Mouse (Mus musculus) monocyte, adult 5-6 weeks (primary cell): ENCODE results near the gene Cops9. TPM values are rescaled to one million over a fixed set of nuclear protein-coding genes. Genes with fewer than 3 reads are reported as not detected.

ENCODE experiments used
- ATAC-seq: fragments of 153-309, 156-312 bp; replicated peaks from 2 replicates; pipeline ENCODE4 v1.8.0; 2017; ENCODE audit warnings: mild to moderate bottlenecking; ENCODE audit not compliant: low TSS enrichment, insufficient number of reproducible peaks, severe bottlenecking, poor library complexity, low FRiP score
- total RNA-seq: library from RNA; stranded (forward); fragments of 200-1000, 200-491, 200-594 nt; gene quantifications from 3 replicates; pipeline ENCODE4 v1.2.3, GENCODE M21; 2017

Cops9 gene
- total RNA-seq = 57.2 to 123 TPM (median 99.5 TPM) in 3 replicates

DNA sequence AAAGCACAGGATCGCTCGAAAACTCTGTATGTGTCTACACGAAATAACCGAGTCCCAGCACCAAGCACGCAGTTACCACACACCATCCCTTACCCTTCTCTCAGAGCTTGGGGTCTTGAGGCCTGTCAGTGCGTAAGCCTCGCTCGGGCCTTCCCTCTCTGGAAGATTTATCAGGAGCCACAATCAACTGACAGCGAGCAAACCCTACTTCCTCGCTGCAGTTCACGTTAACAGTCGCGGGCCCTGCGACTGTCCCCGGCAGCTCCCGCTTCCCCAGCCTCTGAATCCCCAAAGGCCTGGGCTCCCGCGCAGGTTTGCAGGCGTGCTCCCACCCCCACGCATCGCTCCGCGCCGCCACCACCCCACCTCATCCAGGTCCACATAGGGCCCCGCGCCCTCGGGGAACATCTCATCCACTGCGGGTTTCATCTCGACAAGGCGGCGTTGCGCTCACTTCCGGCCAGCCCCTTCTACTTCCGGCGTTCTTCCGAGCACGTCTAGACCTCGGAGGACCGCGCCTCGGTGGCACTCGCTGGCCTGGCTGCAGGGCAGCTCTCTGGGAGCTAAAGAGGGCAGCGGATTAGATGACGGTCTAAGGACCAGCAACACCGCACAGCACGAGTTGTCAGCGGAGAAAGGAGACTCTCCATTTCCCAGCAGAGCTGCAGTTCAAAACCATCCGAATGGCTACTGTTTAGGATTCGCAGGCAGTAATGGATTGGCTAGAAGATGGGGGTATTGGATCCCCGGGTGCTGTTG is at the start of gene Cops9:
TSS of gene Cops9 (minus strand) at position 472 of the 759 bp plus-strand sequence.
- ATAC-seq = peak; percentile 87

GRCm38 (mm10) chr1:92691166-92691844 is 49.5 kb upstream of the Cops9 start:
- ATAC-seq = no peak

- no peak for ATAC-seq
Measured at GRCm38 (mm10) chr1:92686994-92687393, 45.2 kb upstream of the Cops9 start.

DNA sequence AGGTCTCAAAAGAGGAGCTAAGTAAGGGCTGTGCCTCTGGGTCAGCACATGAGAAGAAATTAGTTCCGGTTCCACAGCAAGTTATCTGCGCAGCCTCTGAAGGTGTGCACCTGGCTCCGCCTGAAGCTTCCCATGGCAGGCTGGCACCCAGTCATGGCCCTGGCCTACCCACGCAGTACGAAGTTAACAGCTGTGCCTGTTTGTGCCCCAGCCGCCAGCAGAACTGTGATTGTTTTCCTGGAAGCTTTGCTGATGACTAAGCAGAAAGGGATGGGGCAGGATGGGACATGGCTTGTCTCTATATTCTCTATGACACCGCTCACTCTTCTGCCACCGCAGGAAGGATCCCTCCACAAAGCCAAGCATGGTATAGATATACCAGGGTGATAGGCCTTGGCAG is 41.4 kb upstream of the Cops9 start:
- ATAC-seq = no peak

DNA sequence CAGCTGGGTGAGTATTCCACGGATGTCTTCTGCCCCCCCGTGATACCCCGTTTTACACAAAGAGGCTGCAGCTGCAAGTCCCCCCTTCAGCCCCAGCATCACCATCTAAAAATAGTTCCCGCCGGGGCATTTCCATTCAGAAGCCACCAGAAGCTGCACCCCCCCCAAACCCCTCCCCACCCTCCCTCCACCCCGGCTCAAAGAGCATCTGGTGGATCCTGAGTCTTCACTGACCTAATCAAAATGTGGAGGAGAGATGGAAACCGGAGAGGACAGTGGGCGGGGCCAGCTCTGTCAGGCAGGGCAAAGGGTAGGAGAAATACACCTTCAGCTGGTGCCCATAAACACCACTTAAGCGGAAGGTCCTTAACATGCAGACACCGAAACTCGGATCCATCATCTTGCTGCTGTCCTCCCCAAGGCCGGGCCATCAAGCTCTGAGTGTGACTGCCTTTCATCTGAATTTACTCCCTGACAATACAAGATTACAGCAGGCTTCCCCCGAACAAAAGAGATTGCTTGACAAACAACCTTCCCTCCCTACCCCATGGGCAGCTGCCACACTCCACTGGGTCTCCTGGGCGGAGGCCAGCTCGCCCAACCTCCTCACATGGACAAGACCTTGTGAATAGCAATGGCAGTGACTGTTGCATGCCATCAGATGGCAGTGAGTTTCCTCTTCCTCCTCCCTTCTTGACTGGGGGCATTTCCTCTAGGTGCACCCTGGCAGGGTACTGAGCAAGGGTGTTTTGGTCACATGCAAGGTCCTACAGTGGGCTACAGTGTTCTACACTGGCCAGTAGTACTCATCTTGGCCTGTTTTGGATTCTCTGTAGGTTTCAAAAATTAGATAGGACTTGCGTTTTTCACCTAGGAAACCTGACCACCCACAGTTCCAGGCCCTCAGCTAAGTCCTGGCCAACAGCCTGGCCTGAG is 39.2 kb upstream of the Cops9 start:
- ATAC-seq = no peak

- ATAC-seq = no peak
Measured at GRCm38 (mm10) chr1:92678757-92679156, 37.0 kb upstream of the Cops9 start.

DNA sequence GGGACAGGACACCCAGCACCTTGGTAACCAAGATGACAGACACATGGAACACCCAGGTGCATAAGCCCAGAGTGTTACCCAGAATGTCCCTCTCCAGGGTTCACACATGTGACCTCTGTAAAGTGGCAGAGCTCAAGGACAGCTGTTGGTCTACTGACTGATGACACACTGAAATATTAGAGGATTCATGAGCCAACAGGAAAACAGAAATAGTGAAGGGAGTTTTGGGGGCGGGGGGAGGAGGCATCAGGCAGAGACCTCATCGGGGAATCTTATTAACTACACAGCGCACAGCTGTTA is 34.8 kb upstream of the Cops9 start:
- ATAC-seq = no peak

- peak; percentile 76 for ATAC-seq
Measured at GRCm38 (mm10) chr1:92675932-92676675, 34.3 kb upstream of the Cops9 start.

DNA sequence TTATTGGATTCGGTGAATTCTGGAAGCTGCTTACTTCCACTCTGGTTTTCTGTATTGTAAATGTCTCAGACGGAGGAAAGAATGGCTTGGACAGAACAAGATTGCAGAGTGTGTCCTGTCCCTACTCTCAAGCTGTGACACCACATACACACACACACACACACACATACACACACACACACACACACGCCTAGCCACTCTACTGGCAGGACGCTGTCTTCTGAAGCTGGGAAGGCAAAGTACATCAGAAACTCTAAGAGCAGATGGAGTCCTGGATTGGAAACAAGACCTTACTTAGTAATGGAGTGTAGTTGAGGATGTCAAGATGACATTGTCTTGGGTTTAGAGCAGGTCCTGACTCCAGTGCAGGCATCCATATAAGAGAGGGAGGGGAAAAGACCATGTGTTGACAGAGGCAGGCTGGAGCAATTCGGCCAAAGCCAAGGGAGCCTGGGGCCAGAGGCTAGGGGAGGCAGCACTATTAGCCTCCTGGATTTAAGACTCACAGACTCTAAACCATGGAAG is 31.5 kb upstream of the Cops9 start:
- no peak for ATAC-seq

DNA sequence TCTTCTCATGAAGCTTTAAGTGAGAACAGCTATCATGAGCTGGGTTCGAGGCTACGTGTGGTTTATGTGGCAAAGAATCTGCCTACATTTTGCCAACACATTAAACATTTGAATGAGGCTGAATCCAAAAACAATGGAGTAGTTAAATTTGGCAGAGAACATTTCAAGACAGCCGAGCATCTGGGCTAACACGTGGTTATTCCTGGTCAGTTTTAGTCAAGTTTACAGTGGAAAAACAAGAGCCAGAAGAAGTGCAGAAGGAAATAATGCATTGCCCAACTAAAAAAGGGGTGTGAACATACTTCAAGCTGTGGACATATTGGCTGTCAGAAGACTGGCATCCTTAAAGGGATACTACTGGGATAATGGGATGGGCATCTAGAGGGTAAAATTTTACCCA is 29.5 kb upstream of the Cops9 start:
- no peak for ATAC-seq

GRCm38 (mm10) chr1:92669430-92669829 is 27.6 kb upstream of the Cops9 start:
- no peak for ATAC-seq

DNA sequence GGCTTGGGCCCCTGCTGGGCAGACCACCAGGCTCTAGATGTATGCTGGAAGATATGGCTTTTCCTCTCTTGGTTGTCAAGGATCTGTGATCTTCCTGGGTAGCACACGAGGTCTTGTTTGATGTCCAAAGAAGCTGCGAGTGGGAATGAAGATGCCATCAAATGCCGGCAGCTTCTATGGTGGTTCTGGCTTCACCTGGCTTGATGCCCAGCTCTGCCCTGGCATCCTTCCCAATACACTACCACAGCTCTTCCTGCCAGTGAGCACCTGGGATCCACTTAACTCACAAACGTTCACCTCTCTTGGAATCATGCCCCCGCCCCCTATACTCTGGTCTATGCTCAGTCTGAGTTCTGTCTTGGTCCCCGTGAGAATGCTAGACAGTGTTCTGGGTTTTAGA is 25.3 kb upstream of the Cops9 start:
- no peak for ATAC-seq

DNA sequence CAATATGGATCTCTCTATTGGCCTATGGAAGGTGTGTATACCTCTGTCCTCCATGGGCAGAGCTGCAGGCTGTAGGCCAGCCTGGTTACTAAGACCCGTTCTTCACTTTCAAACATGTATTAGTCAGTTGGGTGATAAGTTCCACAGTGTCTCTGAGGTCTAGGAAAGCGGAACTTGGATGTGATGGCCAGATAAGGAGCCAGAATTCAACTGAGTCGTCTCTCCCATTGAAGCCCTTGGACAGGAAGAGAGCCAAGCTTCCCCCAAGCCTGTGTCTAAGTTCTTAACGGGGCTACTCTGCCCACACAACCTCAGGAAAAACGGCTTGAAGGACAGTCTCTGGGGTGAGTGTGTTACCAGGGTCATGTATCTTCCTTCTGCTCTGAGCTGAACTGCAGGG is 17.6 kb upstream of the Cops9 start:
- no peak for ATAC-seq

GRCm38 (mm10) chr1:92657025-92657820 is 15.4 kb upstream of the Cops9 start:
- ATAC-seq = no peak

DNA sequence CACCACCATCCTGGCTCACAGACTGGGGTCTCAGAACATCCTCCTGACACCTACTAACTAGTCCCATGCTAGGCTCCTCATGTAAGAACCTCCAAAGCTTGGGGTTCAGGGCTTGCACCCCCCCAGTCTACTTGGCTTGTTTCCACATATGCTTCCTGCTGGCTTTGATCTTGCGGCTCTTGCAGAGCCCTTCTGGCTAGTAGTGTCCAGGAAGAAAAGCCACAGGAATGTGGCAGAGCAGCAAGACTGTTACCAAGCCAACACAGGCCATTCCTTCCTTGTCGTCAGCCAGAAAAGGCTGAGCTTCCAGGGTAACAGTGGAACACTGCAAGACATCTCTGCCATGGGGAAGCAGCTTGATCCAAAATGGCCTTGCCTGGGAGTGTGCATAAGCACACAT is 12.9 kb upstream of the Cops9 start:
- ATAC-seq = no peak

- no peak for ATAC-seq
Measured at GRCm38 (mm10) chr1:92653179-92653578, 11.4 kb upstream of the Cops9 start.

DNA sequence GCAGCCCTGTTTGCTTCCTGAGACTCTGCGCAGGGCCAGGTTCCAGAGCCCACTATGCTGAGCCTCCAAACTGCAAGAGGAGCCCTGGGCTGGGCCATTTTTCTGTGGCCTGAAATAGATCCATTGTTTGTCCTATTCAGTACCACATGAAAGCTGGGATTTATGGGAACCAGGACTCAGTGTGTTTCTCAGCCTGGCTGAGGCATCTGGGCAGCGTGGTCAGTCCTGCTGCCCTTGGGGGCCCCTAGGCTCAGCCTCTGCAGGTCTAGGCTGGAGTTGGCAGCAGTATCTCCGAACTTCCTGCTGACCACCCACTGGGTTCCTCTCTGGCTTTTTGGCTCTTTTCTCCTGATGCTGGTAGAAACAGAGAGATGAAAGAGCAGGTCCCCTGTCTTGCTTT is 9.7 kb upstream of the Cops9 start:
- ATAC-seq = no peak

DNA sequence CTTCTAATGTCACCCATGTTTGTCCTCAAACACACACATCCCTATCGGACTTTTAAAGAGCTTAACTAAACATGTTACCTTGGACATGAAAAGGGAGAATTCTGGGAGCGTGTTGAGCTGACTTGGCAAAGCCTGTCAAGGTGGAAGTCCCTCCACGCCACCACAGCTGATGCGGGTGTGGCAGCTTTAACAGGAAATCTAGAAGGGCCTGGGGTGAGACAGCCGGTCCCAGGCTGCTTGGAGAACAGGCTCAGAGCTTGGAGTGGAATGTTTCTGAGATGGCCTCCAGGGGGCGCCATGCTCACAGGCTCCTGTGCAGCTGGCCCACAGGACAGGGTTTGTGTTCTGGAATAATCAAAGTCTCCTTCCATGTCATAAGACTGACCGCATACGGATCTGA is 6.9 kb upstream of the Cops9 start, which contains the start of gene Otos:
TSS of gene Otos (minus strand) at position 169 of the 400 bp plus-strand sequence.
- ATAC-seq = peak; percentile 64
